Mouse (Mus musculus) MEL (cell line): ENCODE measurements at regions not wholly inside any gene's neighbourhood (a gene's known extent, or its start where the extent isn't known, plus 50 kb on each side); places are given as distances from the start of the nearest gene placed in this dataset.

Experiments used
- DNase-seq: peaks from one replicate; pipeline ENCODE4 v3.0.0; 2011; ENCODE audit warnings: low read depth, low spot score
- H3K27ac ChIP-seq: 2 replicates; pipeline ENCODE4 v1.5.1; 2012; ENCODE audit warnings: low read depth, mild to moderate bottlenecking, control low read depth, low read length, moderate library complexity; ENCODE audit not compliant: control insufficient read depth
- H3K27me3 ChIP-seq, 2 experiments: fragments of 150-350 bp in 1 of 2; sonication (generic) in 1 of 2; 2 replicates each; pipeline ENCODE4 v1.6.1; 2012; ENCODE audit warnings: low read length in 2 of 2, mild to moderate bottlenecking in 2 of 2, improper control_type of control experiment in 1 of 2, moderate library complexity in 1 of 2; ENCODE audit not compliant: insufficient read depth in 2 of 2, control insufficient read depth in 1 of 2
- H3K36me3 ChIP-seq, 2 experiments: 2 replicates each; pipeline ENCODE4 v1.6.1; 2012 to 2014; ENCODE audit warnings: low read length in 2 of 2, improper control_type of control experiment in 1 of 2, inconsistent platforms in 1 of 2, mild to moderate bottlenecking in 1 of 2; ENCODE audit not compliant: insufficient read depth in 2 of 2, control insufficient read depth in 1 of 2
- H3K4me1 ChIP-seq, 2 experiments: fragments of 150-350 bp in 1 of 2; sonication (generic) in 1 of 2; 2 replicates each; pipeline ENCODE4 v1.6.1; 2012; ENCODE audit warnings: low read length in 2 of 2, improper control_type of control experiment in 1 of 2, mild to moderate bottlenecking in 1 of 2; ENCODE audit not compliant: insufficient read depth in 2 of 2, control insufficient read depth in 1 of 2
- H3K4me3 ChIP-seq, 2 experiments: fragments of 150-350 bp in 1 of 2; sonication (generic) in 1 of 2; 2 replicates each; pipeline ENCODE4 v1.5.1; 2012; ENCODE audit warnings: low read depth in 2 of 2, low read length in 2 of 2, mild to moderate bottlenecking in 2 of 2, moderate library complexity in 2 of 2, control low read depth in 1 of 2, improper control_type of control experiment in 1 of 2; ENCODE audit not compliant: control insufficient read depth in 1 of 2, insufficient read depth in 1 of 2
- H3K79me2 ChIP-seq: 2 replicates; pipeline ENCODE4 v1.6.1; 2012; ENCODE audit warnings: mild to moderate bottlenecking, low read length, moderate library complexity; ENCODE audit not compliant: control insufficient read depth, poor library complexity, insufficient read depth
- H3K9ac ChIP-seq: 2 replicates; pipeline ENCODE4 v1.6.1; 2012; ENCODE audit warnings: low read depth, mild to moderate bottlenecking, control low read depth, low read length, moderate library complexity; ENCODE audit not compliant: control insufficient read depth, poor library complexity, severe bottlenecking
- H3K9me3 ChIP-seq: fragments of 150-350 bp; sonication (generic); replicated peaks from 2 replicates; pipeline ENCODE4 v1.6.1; 2012; ENCODE audit warnings: mild to moderate bottlenecking, low read length, improper control_type of control experiment, moderate library complexity; ENCODE audit not compliant: insufficient read depth
- CHD1 ChIP-seq: IDR thresholded peaks from 2 replicates; pipeline ENCODE4 v1.6.1; 2012; ENCODE audit warnings: low read depth, mild to moderate bottlenecking, inconsistent platforms, low read length, improper control_type of control experiment
- CTCF ChIP-seq, 3 experiments: IDR thresholded peaks in 2 of 3; conservative IDR thresholded peaks in 1 of 3; 2 replicates each; pipeline ENCODE4 v1.5.1; 2011 to 2012; ENCODE audit warnings: low read length in 3 of 3, low read depth in 2 of 3, mild to moderate bottlenecking in 2 of 3, improper control_type of control experiment in 1 of 3, inconsistent platforms in 1 of 3, mixed read lengths in 1 of 3, moderate library complexity in 1 of 3; ENCODE audit not compliant: control insufficient read depth in 1 of 3, insufficient read depth in 1 of 3, poor library complexity in 1 of 3, severe bottlenecking in 1 of 3
- E2F4 ChIP-seq: IDR thresholded peaks from 2 replicates; pipeline ENCODE4 v1.6.1; 2011; ENCODE audit warnings: low read depth, low read length, improper control_type of control experiment, borderline replicate concordance
- EP300 ChIP-seq, 2 experiments: IDR thresholded peaks; 2 replicates each; pipeline ENCODE4 v1.6.1; 2011; ENCODE audit warnings: improper control_type of control experiment in 2 of 2, low read length in 2 of 2, low read depth in 1 of 2, mild to moderate bottlenecking in 1 of 2
- GATA1 ChIP-seq: IDR thresholded peaks from 2 replicates; pipeline ENCODE4 v1.6.1; 2011; ENCODE audit warnings: low read depth, low read length, improper control_type of control experiment
- HCFC1 ChIP-seq: IDR thresholded peaks from 2 replicates; pipeline ENCODE4 v1.6.1; 2012; ENCODE audit warnings: low read depth, mild to moderate bottlenecking, inconsistent platforms, low read length, improper control_type of control experiment, moderate library complexity
- KAT2A ChIP-seq: conservative IDR thresholded peaks from 2 replicates; pipeline ENCODE4 v1.6.1; 2012; ENCODE audit warnings: low read depth, low read length, improper control_type of control experiment, inconsistent platforms
- MAFK ChIP-seq: IDR thresholded peaks from 2 replicates; pipeline ENCODE4 v1.6.1; 2011; ENCODE audit warnings: low read depth, mild to moderate bottlenecking, low read length, improper control_type of control experiment, borderline replicate concordance
- MAX ChIP-seq: IDR thresholded peaks from 2 replicates; pipeline ENCODE4 v1.6.1; 2011; ENCODE audit warnings: low read length, improper control_type of control experiment
- MAZ ChIP-seq: IDR thresholded peaks from 2 replicates; pipeline ENCODE4 v1.6.1; 2012; ENCODE audit warnings: low read depth, mild to moderate bottlenecking, inconsistent platforms, low read length, improper control_type of control experiment
- MEF2A ChIP-seq: IDR thresholded peaks from 2 replicates; pipeline ENCODE4 v1.6.1; 2014; ENCODE audit warnings: low read depth, mild to moderate bottlenecking, inconsistent platforms, low read length, improper control_type of control experiment; ENCODE audit not compliant: poor library complexity, insufficient replicate concordance, severe bottlenecking; ENCODE audit errors: extremely low read depth
- MXI1 ChIP-seq: IDR thresholded peaks from 2 replicates; pipeline ENCODE4 v1.6.1; 2011; ENCODE audit warnings: mild to moderate bottlenecking, low read depth, low read length, improper control_type of control experiment
- MYB ChIP-seq: IDR thresholded peaks from 2 replicates; pipeline ENCODE4 v1.6.1; 2011; ENCODE audit warnings: mild to moderate bottlenecking, low read depth, low read length, improper control_type of control experiment
- MYC ChIP-seq: IDR thresholded peaks from 2 replicates; pipeline ENCODE4 v1.6.1; 2011; ENCODE audit warnings: low read depth, mild to moderate bottlenecking, low read length, improper control_type of control experiment, moderate library complexity
- NELFE ChIP-seq: IDR thresholded peaks from 2 replicates; pipeline ENCODE4 v1.6.1; 2011; ENCODE audit warnings: low read depth, low read length, improper control_type of control experiment
- POLR2AphosphoS2 ChIP-seq: IDR thresholded peaks from 2 replicates; pipeline ENCODE4 v1.6.1; 2011; ENCODE audit warnings: low read length, improper control_type of control experiment
- RAD21 ChIP-seq: IDR thresholded peaks from 2 replicates; pipeline ENCODE4 v1.6.1; 2011; ENCODE audit warnings: mild to moderate bottlenecking, low read depth, low read length, improper control_type of control experiment
- RCOR1 ChIP-seq: IDR thresholded peaks from 2 replicates; pipeline ENCODE4 v1.6.1; 2012; ENCODE audit warnings: low read depth, mild to moderate bottlenecking, inconsistent platforms, low read length, improper control_type of control experiment
- SIN3A ChIP-seq: IDR thresholded peaks from 2 replicates; pipeline ENCODE4 v1.6.1; 2012; ENCODE audit warnings: low read length, improper control_type of control experiment, inconsistent platforms
- TAL1 ChIP-seq: IDR thresholded peaks from 2 replicates; pipeline ENCODE4 v1.6.1; 2012; ENCODE audit warnings: mild to moderate bottlenecking, inconsistent platforms, low read length, moderate library complexity, mixed read lengths
- TBP ChIP-seq: IDR thresholded peaks from 2 replicates; pipeline ENCODE4 v1.8.0; 2011; ENCODE audit warnings: low read depth, low read length, improper control_type of control experiment
- USF2 ChIP-seq, 2 experiments: IDR thresholded peaks; 2 replicates each; pipeline ENCODE4 v1.6.1; 2011 to 2012; ENCODE audit warnings: improper control_type of control experiment in 2 of 2, low read length in 2 of 2, borderline replicate concordance in 1 of 2, inconsistent platforms in 1 of 2, low read depth in 1 of 2, mild to moderate bottlenecking in 1 of 2; ENCODE audit not compliant: insufficient read depth in 1 of 2

GRCm38 (mm10) chr5:54741440-54741839 lies 743.1 kb downstream of the Stim2 start:
- no peak overlapping the region for H3K4me3 ChIP-seq

GRCm38 (mm10) chr5:54746973-54747372 lies 748.7 kb downstream of the Stim2 start:
- Histone ChIP-seq H3K27me3 (no peaks in the 10 kb centered on the region), H3K79me2 (no peaks in the 10 kb centered on the region), H3K27ac (no peak overlapping the region), H3K36me3 (no peaks in the 10 kb centered on the region), H3K9ac (no peak overlapping the region), H3K4me1 (no peaks in the 10 kb centered on the region), H3K9me3 (no peaks in the 10 kb centered on the region), H3K4me3 (no peak overlapping the region)
- no peak for DNase-seq
- TF ChIP-seq EP300 (IDR thresholded peaks at IDR 0.05; ENCODE audit: low read depth in 1 of 2, low read length in 2 of 2), result no peak
- TF ChIP-seq RCOR1, result no peak
- no peak for TF ChIP-seq POLR2AphosphoS2
- TF ChIP-seq NELFE, result no peak
- no peak for TF ChIP-seq MXI1
- TF ChIP-seq MYC, result no peak
- TF ChIP-seq MAZ, result no peak
- TF ChIP-seq MYB, result no peak

More at GRCm38 (mm10) chr5:54741440-54741839, 743.1 kb downstream of the Stim2 start:
- Histone ChIP-seq H3K9ac (no peak overlapping the region), H3K79me2 (no peaks in the 10 kb centered on the region), H3K27me3 (no peaks in the 10 kb centered on the region), H3K27ac (no peak overlapping the region), H3K4me1 (no peaks in the 10 kb centered on the region), H3K36me3 (no peaks in the 10 kb centered on the region), H3K9me3 (no peaks in the 10 kb centered on the region)
- no peak for TF ChIP-seq USF2 (IDR thresholded peaks at IDR 0.05; ENCODE audit: borderline replicate concordance in 1 of 2, insufficient read depth in 1 of 2, low read depth in 1 of 2, low read length in 2 of 2)
- TF ChIP-seq RCOR1, result no peak
- no peak for TF ChIP-seq RAD21
- TF ChIP-seq NELFE, result no peak
- TF ChIP-seq TBP, result no peak
- no peak for TF ChIP-seq MYC
- TF ChIP-seq KAT2A, result no peak
- TF ChIP-seq MAFK, result no peak
- DNase-seq, result no peak

GRCm38 (mm10) chr5:54753372-54753771 lies 755.1 kb downstream of the Stim2 start:
- H3K9ac ChIP-seq, result no peak overlapping the region
- no peak overlapping the region for H3K27ac ChIP-seq
- H3K4me1 ChIP-seq, result no peaks in the 10 kb centered on the region
- DNase-seq, result no peak
- H3K79me2 ChIP-seq, result no peaks in the 10 kb centered on the region
- no peak overlapping the region for H3K4me3 ChIP-seq
- TF ChIP-seq GATA1 (no peak), CTCF (IDR thresholded peaks at IDR 0.05 in 2 of 3, conservative IDR thresholded peaks at IDR 0.05 in 1 of 3; ENCODE audit: control insufficient read depth in 1 of 3, insufficient read depth in 1 of 3, low read depth in 2 of 3, low read length in 3 of 3, poor library complexity in 1 of 3, severe bottlenecking in 1 of 3) (no peak), TBP (no peak), MAX (no peak), RAD21 (no peak), E2F4 (no peak), CHD1 (no peak), TAL1 (no peak), EP300 (IDR thresholded peaks at IDR 0.05; ENCODE audit: low read depth in 1 of 2, low read length in 2 of 2) (no peak), MEF2A (no peak), HCFC1 (no peak), MYB (no peak), MYC (no peak), SIN3A (no peak), MAZ (no peak)
- TF ChIP-seq, all 39 proteins: peak for 0
- Histone ChIP-seq H3K27me3 (no peaks in the 10 kb centered on the region), H3K9me3 (no peaks in the 10 kb centered on the region), H3K36me3 (no peaks in the 10 kb centered on the region)
